Mouse (Mus musculus) urinary bladder, postnatal 36 days (tissue): ENCODE results near the gene Gm43720.

Experiments
- DNase-seq, 2 experiments: peaks; one replicate each; pipeline ENCODE4 v3.0.0; 2022; ENCODE audit warnings: low spot score in 2 of 2, mixed read lengths in 1 of 2

The Gm43720 gene

GRCm38 (mm10) chr5:138279585-138280424 lies at the start of gene Gm43720, which contains the start of the genes Gpc2 and Stag3:
Gm43720 (minus strand) TSS chr5:138279958.
Gpc2 (minus strand) TSS chr5:138280005.
Stag3 (plus strand) TSS chr5:138280240.
- DNase-seq = peak; percentile 79 to 84

GRCm38 (mm10) chr5:138312795-138313194 lies 33.0 kb upstream of the Gm43720 start:
- DNase-seq = no peak

GRCm38 (mm10) chr5:138299613-138300012 lies 19.9 kb upstream of the Gm43720 start:
- no peak for DNase-seq

GRCm38 (mm10) chr5:138294158-138294557 lies 14.4 kb upstream of the Gm43720 start:
- DNase-seq = no peak

GRCm38 (mm10) chr5:138291638-138292037 lies 11.9 kb upstream of the Gm43720 start:
- DNase-seq = no peak

- DNase-seq = no peak
These were observed 8.1 kb upstream of the Gm43720 start for GRCm38 (mm10) chr5:138287861-138288260.

GRCm38 (mm10) chr5:138283540-138283939 lies 3.8 kb upstream of the Gm43720 start:
- no peak for DNase-seq

GRCm38 (mm10) chr5:138281798-138282197 lies 2.0 kb upstream of the Gm43720 start:
- no peak for DNase-seq

- DNase-seq = no peak
These were observed 1.1 kb upstream of the Gm43720 start for GRCm38 (mm10) chr5:138280829-138281228.

- no peak for DNase-seq
These were observed 639 bp upstream of the Gm43720 start for GRCm38 (mm10) chr5:138280425-138280768.

GRCm38 (mm10) chr5:138277994-138278393 lies 1.8 kb downstream of the Gm43720 start:
- DNase-seq = no peak

- DNase-seq = no peak
These were observed 4.3 kb downstream of the Gm43720 start for GRCm38 (mm10) chr5:138275216-138276050.

GRCm38 (mm10) chr5:138274186-138274585 lies 5.6 kb downstream of the Gm43720 start:
- DNase-seq = no peak

GRCm38 (mm10) chr5:138272409-138272923 lies 7.3 kb downstream of the Gm43720 start, which contains the start of gene Gal3st4:
Gal3st4 (minus strand) TSS chr5:138272840.
- peak in 1 of 2 experiments; percentile 55 for DNase-seq

- no peak for DNase-seq
These were observed 8.5 kb downstream of the Gm43720 start for GRCm38 (mm10) chr5:138271232-138271631.

- no peak for DNase-seq
These were observed 10.8 kb downstream of the Gm43720 start for GRCm38 (mm10) chr5:138268980-138269379.

GRCm38 (mm10) chr5:138267114-138267513 lies 12.6 kb downstream of the Gm43720 start:
- DNase-seq = no peak

- no peak for DNase-seq
These were observed 14.0 kb downstream of the Gm43720 start for GRCm38 (mm10) chr5:138265712-138266111.

- DNase-seq = no peak
These were observed 15.6 kb downstream of the Gm43720 start for GRCm38 (mm10) chr5:138264207-138264578.

GRCm38 (mm10) chr5:138263260-138264206 lies 16.2 kb downstream of the Gm43720 start, which contains the start of gene BC037034:
BC037034 (minus strand) TSS chr5:138264033.
- DNase-seq = peak; percentile 88 to 93
